Mouse (Mus musculus): ENCODE data around the gene Zfp446.

- no peak for TF ChIP-seq POLR2A (IDR thresholded peaks at IDR 0.05; ENCODE audit: control insufficient read depth, extremely low read depth, insufficient read depth, low read length, poor library complexity)
- TF ChIP-seq CTCF (IDR thresholded peaks at IDR 0.05; ENCODE audit: borderline replicate concordance, control insufficient read depth, extremely low read depth, insufficient read depth, low read length, poor library complexity), result no peak
These were observed 28.4 kb downstream of the Zfp446 start for GRCm38 (mm10) chr7:13006011-13006410.
